Mouse (Mus musculus) spleen, postnatal 10 days (tissue): Measurements from ENCODE around the gene Prkn.

Experiments
- DNase-seq, 2 experiments: peaks; one replicate each; pipeline ENCODE4 v3.0.0; 2021 to 2022; ENCODE audit warnings: low spot score in 2 of 2

Gene Prkn

DNA sequence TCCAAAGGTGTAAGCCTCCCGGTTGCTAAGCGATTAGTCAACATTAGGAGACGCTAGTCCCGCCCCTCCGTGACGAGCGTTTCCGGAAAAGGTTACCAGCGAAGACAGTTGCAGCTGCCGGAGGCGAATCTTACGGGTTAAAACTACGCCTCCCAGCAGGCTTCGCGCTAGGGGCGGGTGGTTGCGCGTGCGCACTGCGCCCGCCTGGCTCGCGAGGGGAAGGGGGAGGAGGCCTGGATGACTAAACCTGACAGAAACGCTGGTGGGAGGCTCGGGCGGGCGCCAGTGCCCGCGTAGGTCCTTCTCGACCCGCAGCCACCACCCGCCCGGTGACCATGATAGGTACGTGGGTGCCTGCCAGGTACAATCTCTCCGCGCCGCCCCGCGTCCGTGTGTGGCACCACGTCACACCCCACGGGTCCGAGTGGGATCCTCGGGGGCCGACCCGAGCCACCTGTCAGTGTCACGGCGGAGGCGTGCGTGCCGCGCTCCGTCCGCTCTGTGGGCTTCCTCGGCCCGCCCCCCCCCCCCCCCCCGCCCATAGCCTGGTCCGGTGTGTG is at the start of gene Prkn, which contains the start of gene Pacrg:
Gene Prkn (plus strand): TSS at position 237 of the 560 bp plus-strand sequence.
Gene Pacrg (minus strand): TSS at position 164 of the 560 bp plus-strand sequence.
- peak; percentile 75 to 95 for DNase-seq

DNA sequence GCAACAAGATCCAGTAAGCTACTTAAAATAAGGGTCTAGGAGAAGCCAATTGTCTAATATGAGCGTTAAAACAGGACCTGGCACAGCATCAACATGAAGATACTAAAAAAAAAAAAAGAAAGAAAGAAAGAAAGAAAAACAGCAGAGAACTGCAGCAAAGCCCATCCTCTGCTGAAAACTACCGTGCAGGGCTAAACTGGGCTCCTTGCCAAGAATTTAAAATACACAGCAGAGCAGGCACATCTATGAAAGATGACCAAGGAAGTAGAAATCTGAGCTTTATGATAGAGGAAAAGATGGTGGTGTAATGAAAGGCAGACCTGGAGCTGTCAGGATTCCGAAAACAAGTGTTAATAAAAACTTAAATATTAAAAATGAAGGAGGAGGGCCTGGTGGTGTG is 48.5 kb upstream of the Prkn start:
- no peak for DNase-seq

DNA sequence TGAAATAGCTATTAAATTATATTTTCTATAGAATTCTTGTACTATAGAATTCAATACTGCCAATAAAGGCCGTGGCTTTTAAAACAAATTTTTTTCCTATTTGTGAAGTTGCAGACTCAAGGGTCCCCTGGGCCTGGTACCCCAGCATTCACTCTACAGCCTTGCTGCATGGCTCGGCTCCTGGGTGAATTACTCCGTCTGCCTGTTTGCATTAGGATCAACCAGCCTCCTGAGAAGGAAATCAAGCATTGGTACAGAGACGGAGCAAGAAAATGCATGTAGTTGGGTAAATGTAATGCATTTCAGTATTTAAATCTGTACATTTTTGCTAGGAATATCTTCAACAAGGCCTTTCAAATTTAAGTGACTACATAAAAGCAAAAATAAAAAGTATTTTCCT is 33.5 kb upstream of the Prkn start:
- no peak for DNase-seq

DNA sequence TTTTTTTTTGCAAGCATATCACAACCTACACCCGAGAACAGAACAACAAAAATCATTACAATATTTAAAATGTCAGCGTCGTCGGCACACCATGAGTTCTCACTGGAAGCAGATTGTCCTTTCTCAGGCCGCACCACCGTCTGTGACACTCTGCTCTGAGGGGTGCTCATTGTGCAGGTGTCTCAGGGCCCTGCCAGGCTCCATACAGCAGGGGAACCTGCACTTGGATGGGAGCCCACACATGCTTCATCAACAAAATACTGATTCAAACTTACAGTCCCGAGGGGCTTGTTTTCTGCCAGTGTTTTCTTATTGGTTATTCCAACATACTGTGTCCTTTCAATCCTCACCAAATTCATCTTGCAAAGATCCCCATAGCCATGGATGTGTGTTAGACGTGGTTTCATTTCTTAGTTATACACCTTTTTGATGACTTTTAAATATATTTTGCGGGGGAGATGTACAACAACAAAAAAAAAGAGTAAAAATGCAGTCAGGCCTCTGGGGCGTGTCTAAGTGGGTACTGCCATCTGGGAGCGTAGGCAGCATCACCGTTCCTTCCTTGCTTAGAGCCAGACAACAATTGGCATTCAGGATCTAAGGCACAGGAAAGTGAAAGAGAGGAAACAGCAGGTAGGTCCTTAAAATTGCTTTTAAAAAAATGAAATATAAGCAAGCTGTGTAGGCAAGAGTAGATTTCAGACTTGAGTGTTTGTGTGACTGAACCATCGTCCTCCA is 32.8 kb upstream of the Prkn start:
- DNase-seq = no peak

DNA sequence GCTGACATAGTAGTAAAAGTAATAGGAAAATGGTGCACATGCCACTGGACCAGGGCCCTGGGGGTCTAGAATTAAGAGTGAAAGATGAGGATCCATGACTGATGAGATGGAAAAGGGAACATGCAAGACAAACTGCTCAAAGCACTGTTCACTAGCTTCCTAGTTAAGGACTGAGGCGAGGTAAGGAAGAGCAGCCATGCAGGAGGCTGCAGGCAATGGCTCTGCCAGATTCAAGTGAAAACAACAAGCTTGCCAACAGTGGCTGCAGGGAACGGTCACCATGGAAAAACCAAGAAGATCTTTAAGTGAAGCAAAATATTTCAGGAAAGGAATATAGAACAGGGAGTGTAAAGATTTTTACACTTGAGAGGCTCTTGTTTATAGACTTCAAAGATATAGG is 31.6 kb upstream of the Prkn start:
- DNase-seq = no peak

DNA sequence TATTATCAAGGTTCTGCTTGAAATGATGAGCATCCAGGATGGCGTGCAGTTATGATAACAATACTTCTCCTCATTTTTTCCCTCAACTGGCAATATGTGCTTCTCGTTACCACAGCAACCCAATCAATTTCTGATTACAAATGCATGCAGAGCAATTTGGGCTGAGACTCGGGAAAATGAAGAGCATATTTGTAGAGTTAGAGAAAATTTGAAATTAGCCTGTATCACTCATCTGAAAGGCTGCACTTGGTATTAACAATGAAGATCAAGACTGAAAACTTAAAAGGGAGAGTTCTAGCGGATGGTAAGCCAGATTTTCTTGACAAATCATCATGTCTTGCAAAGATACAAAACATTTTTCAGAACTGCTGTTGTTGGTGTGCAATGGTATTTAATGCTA is 21.2 kb upstream of the Prkn start:
- no peak for DNase-seq

DNA sequence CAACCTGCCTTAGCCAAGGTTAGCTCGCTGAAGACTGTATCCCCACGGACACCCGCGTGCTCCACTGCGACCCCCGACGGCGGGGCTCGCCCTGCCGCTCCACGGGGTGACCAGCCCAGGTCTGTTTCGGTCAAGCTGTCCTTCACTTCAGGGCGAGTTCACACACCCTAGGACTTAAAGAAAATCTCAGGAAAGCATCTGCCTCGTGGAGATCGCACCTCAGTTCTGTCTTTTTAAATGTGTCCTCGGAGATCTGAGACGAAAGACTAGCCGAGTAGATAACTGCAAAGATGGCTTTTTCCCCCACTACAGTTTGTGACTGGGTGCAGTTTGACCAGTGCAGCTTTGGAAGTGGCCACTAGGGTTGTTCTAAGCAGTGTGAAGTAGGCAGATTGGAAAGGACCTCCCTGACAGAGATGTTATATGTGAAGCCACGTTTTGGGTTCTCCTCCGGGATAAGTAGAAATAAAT is 582 bp downstream of the Prkn start:
- peak; percentile 14 to 50 for DNase-seq

DNA sequence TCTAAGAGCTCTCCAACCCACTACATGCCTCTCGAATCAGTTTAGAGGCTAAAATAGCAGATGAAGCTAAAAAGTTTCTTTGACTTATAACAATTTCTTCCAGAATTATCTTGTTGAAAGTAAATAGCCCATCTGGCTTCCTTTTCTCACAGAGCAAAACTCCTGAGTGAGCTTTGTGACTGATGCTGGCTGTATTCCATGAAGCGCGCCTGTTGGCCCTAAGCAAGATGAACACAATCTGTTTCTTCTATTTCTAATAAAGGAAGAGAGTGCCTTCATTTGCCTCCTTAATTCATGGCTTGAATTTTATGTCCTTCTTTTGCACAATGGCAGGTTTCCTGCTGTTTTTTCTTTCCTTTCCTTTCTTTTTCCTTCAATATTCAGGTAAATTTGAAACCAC is 14.0 kb downstream of the Prkn start:
- DNase-seq = no peak

DNA sequence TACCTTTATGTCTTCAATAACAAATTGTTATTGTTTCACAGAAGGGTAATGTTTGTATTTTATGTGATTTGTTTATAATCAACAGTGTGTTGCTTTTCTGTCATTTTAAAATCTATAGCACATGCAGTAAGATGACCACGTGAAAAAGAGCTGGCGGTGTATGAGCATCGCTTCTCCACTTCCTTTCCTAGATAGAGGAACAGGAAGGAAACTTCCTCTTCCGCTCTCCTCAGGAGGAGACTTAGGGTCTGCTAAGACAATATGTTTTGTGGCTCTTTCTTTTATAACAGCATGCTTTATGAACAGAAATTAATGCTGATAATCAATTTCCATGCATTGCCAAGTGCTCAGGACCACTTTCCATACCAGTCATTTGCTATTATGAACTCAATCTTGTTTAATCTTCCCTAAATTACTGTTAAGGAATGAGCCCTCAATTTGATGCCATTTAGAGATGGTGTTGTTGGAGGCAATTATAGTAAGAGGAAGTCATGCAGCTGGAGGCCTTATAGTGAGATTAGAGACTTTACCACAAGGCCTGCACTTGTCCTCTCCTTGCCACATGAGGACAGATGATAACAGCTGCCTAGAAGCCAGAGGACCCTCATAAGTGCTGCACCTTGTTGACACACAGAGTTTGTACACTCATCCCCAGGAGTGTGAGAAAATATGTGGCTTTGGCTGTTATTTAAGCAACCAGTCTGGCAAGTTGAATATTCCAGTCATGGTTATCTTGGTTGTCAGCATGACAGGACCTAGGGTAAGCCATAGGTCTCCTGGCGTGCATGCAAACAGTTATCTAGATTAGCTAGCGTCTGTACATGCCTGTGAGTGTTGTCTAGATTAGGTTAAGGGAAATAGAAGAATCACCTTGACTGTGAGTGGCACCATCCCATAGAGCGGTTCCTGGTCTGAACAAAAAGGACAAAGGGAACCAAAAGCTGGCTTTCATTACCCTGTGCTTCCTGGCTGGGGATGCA is 34.3 kb downstream of the Prkn start:
- no peak for DNase-seq

DNA sequence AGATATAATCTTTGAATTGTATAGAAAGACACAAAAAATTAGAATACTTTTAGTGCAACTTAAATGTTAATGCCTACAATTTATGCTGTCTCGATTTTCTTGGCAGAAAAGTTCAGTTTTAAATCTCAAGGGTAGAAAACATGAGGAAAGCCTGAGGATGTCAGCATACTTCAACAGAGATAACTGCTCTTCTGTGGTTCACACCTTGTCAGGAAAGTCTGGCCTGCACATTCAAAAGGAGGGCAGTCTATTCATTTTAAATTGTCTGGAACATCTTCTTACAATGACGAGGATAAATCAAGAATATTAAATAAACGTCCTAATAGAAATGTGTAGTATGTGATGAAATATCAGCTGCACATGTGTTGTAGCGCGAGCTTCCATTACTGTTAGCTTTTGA is 38.8 kb downstream of the Prkn start:
- no peak for DNase-seq

DNA sequence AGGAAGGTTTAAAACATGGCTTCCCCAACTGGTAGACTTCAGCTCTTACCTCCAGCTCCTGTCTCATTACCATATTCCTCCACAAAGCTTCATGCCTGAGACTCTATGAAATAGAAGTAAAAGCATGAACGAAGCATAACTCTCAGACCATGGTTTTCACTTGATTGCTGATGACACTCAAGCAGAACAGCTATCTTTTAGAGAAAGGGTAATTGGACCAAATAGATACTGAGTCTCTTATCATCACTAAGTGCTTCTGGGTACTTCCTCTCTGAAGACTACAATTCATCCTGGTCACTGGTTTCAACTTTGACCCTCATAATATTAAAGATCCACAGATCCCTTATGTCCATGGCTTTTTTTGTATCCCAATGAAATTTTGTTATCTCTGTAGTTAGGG is 42.1 kb downstream of the Prkn start:
- no peak for DNase-seq

DNA sequence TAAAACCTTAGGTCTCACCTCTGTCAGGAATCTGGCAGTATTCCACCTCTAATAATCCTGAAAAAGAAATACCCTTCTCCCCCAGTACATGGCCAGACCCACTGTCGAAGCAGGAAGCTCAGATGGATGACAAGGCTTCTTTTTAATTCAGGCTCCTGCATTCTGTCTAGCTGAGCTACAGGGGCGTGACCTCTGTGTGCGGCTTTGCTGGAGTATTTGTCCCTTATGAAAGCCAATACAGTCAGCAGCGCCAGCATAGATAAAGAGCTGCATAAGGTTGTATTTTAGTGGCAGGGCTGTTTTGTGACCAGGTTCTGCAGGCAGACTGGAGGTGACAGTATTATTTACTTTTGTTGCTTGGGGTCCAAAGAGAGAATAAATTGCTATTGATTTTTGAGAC is 47.7 kb downstream of the Prkn start:
- no peak for DNase-seq

DNA sequence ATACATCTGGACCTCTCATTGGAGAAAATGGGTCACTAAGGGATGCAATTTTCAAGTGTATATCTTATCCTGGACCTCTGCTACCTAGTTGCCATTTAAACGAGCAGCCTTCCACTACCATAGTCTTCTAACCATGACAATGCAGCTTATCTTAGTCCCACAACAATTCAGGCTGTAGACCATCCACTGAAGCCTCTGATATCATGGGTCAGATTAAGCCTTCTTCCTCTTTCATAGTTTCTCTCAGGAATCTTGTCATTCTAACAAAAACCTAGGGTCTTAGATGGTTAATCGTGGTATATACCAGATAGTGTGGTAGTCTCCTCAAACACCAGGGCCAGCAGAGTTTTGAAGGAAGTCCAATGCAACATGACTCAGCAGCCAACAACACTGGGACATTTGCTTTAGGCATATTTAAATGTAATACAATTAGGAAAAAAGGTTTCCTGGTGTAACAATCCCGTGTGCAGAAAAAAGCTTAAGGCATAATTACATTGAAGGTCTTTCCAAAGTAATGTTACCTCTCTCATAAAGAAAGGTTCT is 61.6 kb downstream of the Prkn start:
- DNase-seq = no peak

DNA sequence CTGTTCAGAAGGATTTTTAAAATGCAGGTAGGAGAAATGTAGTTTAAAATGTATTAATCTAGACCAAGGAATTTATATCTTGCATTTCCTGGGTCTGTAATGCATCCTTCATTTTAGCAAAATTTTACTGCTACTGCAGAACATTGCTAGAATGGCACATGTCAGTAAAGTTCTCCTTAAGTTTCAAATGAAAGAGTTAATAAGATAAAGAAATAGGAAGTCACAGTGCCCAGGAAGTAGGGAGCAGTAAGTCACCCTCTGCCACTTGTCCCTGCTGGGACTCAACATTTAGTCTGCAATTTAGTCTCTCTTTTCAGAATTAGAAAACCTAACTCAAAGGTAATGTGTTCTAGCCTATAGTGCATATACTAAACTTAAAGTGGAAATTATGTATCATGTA is 96.5 kb downstream of the Prkn start:
- no peak for DNase-seq

DNA sequence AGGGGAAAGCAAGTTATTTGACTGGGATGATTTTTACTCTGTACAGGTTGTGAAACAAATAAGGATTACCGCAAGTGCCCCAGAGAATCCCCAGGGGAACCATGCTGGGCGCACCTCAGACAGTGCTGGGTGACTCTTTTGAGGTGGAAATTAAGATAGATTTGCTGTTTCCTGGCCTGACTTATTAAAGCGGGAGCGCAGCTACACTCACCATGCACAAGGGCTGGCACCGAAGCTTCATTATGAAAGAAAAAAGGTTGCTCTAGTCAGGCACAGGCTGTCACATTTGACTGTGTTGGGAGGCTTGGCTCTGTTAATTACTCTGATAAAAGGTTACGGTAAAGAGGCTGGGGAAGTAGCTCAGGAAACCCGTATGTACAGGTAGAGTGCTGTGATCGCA is 97.7 kb downstream of the Prkn start:
- no peak for DNase-seq

DNA sequence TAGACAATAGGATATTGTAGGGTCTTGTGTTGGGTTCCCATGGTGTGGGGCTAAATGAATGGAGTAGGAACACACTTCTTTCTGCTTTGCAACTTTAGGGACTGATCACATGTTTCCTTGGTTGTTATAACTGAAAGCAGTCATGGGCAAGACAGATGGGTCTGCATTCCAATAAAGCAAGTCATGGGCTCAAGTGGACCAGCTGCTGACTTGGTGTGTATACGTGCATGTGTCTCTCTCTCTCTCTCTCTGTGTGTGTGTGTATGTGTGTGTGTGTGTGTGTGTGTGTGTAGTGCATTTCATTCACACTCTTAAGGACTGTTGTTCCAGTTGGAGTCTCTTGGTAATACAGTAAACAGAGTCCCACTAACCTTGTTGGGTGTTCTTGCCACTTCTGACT is 98.6 kb downstream of the Prkn start:
- no peak for DNase-seq

DNA sequence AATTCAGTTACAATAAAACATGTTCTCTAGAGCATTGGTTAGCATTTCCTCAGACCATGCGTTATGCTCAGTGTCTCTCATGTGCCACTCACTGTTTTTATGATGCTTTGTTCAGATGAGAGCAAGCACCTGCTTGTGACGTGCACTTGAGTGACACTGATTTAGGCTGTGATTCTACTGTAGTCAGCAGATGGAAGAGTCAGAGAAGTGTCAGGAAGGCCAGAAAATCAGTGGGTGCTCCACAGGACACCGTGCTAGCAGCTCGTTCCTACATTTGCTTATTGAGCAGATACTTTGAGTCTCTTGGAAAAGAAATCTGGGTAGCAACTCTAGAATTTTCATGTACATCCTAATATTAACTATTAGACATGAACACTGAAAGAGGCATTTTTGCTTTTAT is 106.4 kb downstream of the Prkn start:
- DNase-seq = no peak

DNA sequence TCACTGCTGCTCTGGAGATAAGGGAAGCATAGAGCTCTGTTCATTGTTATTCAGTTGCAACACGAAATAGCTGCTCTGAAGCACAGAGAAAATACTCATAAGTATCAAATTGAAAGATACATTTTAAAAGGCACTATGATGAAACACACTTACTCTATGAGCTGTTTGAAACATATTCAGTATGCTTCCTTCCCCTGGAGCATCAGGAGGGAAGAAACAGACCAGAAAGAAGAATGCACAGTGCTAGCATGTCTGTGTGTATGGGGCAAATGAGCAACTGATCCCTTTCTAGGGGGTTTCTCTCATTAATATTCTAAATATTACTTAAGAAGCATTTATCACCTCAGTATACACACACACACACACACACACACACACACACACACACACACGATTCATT is 107.4 kb downstream of the Prkn start:
- no peak for DNase-seq

DNA sequence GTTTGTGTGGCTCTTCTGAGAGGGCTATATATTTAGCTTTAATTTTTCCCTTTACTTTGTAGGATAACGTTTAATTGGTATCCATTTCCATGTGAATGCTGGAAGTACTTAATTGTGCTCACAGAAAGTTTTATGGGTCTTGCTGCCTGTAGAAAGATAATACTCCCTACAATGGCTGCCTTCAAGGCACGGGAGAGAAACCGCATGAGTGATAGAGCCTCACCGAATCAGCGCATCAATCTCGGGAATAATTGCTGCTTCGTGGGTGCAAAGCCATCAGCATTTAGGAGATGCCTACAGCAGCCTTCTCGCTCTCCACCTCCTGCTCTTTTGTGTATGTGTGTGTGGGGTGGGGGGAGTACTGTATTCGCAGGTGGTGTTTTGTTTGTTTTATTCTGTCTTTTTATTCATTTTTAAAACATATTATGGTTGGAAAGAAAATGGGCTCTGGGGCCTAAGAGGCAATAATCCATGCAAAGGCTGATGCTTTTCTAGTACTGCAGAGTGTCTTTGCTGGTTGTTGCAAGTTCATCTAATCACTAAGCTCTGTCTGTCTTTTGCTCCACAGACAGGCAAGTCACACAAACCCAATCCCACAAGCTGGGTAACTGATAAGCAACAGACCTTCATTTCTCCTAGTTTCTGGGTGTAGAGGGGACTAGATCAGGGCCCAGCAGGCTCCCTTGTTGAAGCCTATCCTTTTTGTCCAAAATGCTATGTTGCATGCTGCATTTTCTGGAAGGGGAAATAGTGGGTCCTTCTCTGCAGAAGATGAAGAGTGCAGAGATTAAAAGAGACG is 119.1 kb downstream of the Prkn start:
- DNase-seq = no peak

DNA sequence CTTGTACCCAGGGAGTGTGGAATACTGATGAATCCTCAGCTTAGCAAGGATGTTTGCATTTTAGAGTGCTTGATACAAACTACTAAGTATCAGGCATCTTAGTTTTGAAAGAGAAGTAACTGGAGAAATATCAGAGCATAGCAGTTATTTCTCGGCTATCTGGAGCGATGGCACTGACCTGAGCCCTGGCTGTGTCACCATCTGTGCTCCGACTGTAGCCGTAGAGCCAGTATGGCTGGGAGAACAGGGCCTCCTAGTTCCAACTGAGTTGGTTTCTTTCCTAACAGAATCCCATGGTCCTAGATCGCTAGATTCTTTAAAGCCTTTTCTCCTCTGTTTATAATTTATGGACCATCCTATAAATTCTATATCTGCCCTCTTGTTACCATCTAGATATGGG is 122.0 kb downstream of the Prkn start:
- DNase-seq = no peak

DNA sequence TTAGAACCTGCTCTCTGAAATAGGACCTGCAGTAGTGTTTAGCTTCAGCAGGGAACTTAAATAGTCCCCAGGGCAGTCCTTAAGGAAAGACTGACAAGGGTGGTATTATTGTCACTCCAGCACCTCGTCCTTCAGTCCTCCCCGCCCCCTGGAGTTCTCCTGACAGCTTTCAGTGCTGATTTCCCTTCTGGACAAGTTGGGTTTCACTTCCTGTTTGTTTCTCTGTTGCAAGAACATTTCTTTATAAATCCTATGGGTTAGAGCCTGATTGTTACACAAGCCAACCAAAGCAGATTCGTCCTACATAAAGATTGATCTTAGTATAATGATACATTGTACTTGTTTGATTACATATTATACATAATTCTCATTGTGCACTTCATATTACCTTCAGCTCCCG is 142.0 kb downstream of the Prkn start:
- no peak for DNase-seq
